Mouse (Mus musculus) forebrain, embryonic 11.5 days (tissue): Measurements from ENCODE around the gene Clns1a. TPM values are rescaled to one million over a fixed set of nuclear protein-coding genes. Genes with fewer than 3 reads are reported as not detected.
A peak's percentile ranks its signal among the peaks of the same experiment; 100 is the strongest.

Experiments
- ATAC-seq: fragments of 200-750 bp; cut with Nextera tagmentation; replicated peaks from 2 replicates; pipeline ENCODE4 v1.8.0; 2017; ENCODE audit warnings: moderate TSS enrichment; ENCODE audit not compliant: low FRiP score
- DNase-seq: peaks from one replicate; pipeline ENCODE4 v3.0.0-alpha.2; 2017; ENCODE audit warnings: low spot score
- H3K27ac ChIP-seq: fragments of 300-500 bp; sonication (generic); 2 replicates; pipeline ENCODE4 v1.5.1; 2014; ENCODE audit warnings: low read depth, low read length
- H3K27me3 ChIP-seq: fragments of 300-500 bp; sonication (generic); 2 replicates; pipeline ENCODE4 v1.6.1; 2014; ENCODE audit warnings: mild to moderate bottlenecking, low read length, mixed read lengths; ENCODE audit not compliant: control insufficient read depth, insufficient read depth
- H3K36me3 ChIP-seq: fragments of 300-500 bp; sonication (generic); 2 replicates; pipeline ENCODE4 v1.6.1; 2014; ENCODE audit warnings: mild to moderate bottlenecking, low read length, moderate library complexity, mixed read lengths; ENCODE audit not compliant: control insufficient read depth, insufficient read depth
- H3K4me1 ChIP-seq: fragments of 300-500 bp; sonication (generic); replicated peaks from 2 replicates; pipeline ENCODE4 v1.6.1; 2014; ENCODE audit warnings: low read length, mixed read lengths; ENCODE audit not compliant: control insufficient read depth, insufficient read depth
- H3K4me2 ChIP-seq: fragments of 300-500 bp; sonication (generic); 2 replicates; pipeline ENCODE4 v1.6.1; 2014; ENCODE audit warnings: low read depth, mild to moderate bottlenecking, low read length, moderate library complexity, mixed read lengths; ENCODE audit not compliant: severe bottlenecking
- H3K4me3 ChIP-seq: fragments of 300-500 bp; sonication (generic); 2 replicates; pipeline ENCODE4 v1.5.1; 2014; ENCODE audit warnings: low read depth, low read length
- H3K9ac ChIP-seq: fragments of 300-500 bp; sonication (generic); 2 replicates; pipeline ENCODE4 v1.6.1; 2014; ENCODE audit warnings: low read length
- H3K9me3 ChIP-seq: fragments of 300-500 bp; sonication (generic); 2 replicates; pipeline ENCODE4 v1.6.1; 2016; ENCODE audit warnings: low read length, mixed read lengths; ENCODE audit not compliant: control insufficient read depth
- WGBS: fragments of 180-500 bp; shearing (Covaris S2); extraction: QIAGEN DNeasy Blood & Tissue Kit; methylation state at CpG from one replicate; pipeline ENCODE4 v1.1.7; 2014; 5-methylcytosine and 5-hydroxymethylcytosine counted together
- polyA plus RNA-seq: library from polyadenylated mRNA; unstranded; fragments of >200 nt; fragmentation: Nextera tagmentation; extraction: Ambion mirVana; gene quantifications from 2 replicates; pipeline ENCODE4 v1.2.1, GENCODE M21; 2014

Clns1a gene
- polyA plus RNA-seq, 1 experiment from 2014 or later = 250 TPM

DNA sequence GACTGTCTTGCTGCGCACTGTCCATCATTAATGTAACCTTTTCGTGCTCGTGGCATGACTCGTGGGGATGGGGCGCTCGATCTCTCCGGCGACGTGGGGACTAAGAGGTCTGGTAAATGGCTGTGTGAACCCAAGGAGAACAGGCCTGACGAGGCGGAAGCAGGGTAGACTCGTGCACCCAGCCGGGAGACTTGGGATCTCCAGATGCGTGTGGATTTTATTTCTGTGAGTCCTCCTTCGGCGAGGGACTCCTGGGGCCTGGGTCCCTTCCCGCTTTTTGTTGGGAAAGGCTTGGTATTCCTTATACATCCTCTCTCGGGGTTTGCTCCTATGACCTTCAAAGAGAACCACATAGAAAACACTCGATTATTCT, 315 bp upstream of the Clns1a start:
- no peak for DNase-seq

DNA sequence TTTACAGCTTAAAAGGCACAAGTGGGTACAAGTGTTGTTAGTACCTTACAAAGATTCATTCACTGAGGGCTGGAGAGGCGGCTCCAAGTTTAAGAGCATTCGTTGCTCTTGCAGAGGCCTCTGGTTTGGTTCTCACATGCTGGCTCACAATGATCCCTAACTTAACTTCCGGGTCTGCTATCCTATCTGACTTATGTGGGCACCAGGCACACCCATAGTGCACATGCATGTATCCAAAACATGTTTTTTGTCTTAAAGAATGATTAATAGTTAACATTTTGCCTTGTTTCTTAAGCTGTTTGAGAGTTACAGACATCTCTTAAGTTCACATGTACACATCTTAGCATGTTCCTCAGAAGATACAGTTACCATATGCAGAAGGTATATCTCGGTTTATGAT, 3.7 kb downstream of the Clns1a start:
- Histone ChIP-seq H3K4me2 (no peak overlapping the region), H3K27ac (no peak overlapping the region), H3K9me3 (no peaks in the 10 kb centered on the region), H3K27me3 (no peaks in the 10 kb centered on the region), H3K4me3 (no peak overlapping the region), H3K4me1 (peaks cover 5% of the 10 kb centered on the region; the same call in 1 of the 2 replicates), H3K9ac (no peak overlapping the region), H3K36me3 (no peaks in the 10 kb centered on the region; the same call in 1 of the 2 replicates)
- DNase-seq = no peak
- ATAC-seq = no peak
- 95% methylated on average over 4 of the region's 4 CpGs for WGBS

More for the DNA sequence above, 315 bp upstream of the Clns1a start:
- Histone ChIP-seq H3K36me3 (no peaks in the 10 kb centered on the region; the same call in 1 of the 2 replicates), H3K27ac (peak overlapping the region; percentile 31; the same call in 1 of the 2 replicates), H3K9me3 (no peaks in the 10 kb centered on the region), H3K9ac (peak overlapping the region; percentile 95), H3K27me3 (no peaks in the 10 kb centered on the region), H3K4me2 (peak overlapping the region; percentile 85), H3K4me1 (peaks cover 5% of the 10 kb centered on the region; the same call in 1 of the 2 replicates), H3K4me3 (peak overlapping the region; percentile 97)
- peak; percentile 70; the same call in 1 of the 2 replicates for ATAC-seq
- WGBS = 38% methylated on average over 19 of the region's 19 CpGs

DNA sequence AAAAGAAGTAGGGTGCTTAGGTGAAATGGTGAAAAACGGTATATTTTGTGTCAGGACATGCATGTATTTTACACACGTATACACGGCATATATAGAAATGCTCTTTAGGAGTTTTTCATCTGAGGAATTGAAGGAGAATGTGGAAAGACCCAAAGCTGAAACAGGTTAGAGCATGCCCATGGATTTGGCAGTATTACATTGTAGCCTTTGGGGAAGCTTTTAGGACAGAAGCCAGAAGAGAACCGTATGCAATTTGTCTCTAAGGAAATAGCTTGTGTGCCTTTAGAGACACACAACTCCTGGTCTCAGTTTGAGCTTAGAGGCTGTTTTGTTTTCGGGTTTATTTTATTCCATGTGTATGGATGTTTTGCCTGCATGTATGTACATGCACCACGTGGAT, 4.7 kb downstream of the Clns1a start:
- H3K27ac ChIP-seq = no peak overlapping the region
- H3K36me3 ChIP-seq = no peaks in the 10 kb centered on the region; the same call in 1 of the 2 replicates
- no peak overlapping the region for H3K4me3 ChIP-seq
- peaks cover under 1% of the 10 kb centered on the region; the same call in 1 of the 2 replicates for H3K4me1 ChIP-seq
- WGBS = 90% methylated on average over 6 of the region's 6 CpGs
- H3K9me3 ChIP-seq = no peaks in the 10 kb centered on the region
- no peak overlapping the region for H3K4me2 ChIP-seq
- no peak overlapping the region for H3K9ac ChIP-seq
- H3K27me3 ChIP-seq = no peaks in the 10 kb centered on the region
- DNase-seq (no peak), ATAC-seq (no peak)

DNA sequence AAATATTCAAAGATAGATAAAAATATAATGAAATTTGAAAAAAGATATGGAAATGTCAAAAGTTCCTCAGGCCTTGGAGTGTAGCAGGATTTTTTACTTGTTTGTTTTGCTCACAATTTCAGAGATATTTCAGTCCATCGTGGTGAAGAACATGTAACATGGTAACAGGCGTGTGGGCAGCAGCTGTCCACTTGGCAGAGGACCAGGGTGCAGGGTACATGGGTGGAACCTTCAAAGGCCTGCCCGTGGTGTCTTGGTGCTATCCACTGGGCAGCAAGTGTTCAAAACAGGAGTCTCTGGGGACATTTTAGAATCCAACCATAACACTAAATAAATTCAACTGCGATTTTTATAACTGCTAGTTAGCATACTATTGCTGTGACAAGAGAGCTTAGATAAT, 10.7 kb downstream of the Clns1a start:
- Histone ChIP-seq H3K4me3 (no peak overlapping the region), H3K36me3 (no peaks in the 10 kb centered on the region), H3K4me1 (no peaks in the 10 kb centered on the region), H3K9me3 (no peaks in the 10 kb centered on the region), H3K27me3 (no peaks in the 10 kb centered on the region), H3K4me2 (no peak overlapping the region), H3K9ac (no peak overlapping the region), H3K27ac (no peak overlapping the region)
- ATAC-seq (no peak), DNase-seq (no peak)
- 95% methylated on average over 4 of the region's 4 CpGs for WGBS

DNA sequence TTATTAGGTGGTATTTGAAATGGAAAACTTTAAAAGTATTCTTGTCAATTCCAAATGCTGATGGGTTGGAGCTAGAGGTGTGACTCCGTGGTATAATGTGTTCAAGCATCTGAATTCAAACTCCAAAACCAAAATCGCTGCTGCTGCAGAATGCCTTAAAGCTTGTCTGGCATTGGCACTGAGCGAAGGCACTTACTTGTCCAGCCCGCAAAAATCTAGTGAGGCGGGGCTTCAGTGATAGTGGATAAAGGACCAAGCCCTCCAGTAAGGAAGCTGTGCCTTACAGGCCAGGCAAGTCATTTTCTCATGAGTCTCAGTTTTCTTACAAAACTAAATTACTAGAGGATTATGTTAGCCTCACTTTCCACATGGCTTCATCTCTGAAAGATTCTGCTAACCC, 11.4 kb downstream of the Clns1a start:
- H3K9me3 ChIP-seq = no peaks in the 10 kb centered on the region
- peaks cover 1% of the 10 kb centered on the region; the same call in 1 of the 2 replicates for H3K36me3 ChIP-seq
- H3K4me2 ChIP-seq = no peak overlapping the region
- H3K4me3 ChIP-seq = no peak overlapping the region
- DNase-seq = no peak
- H3K9ac ChIP-seq = no peak overlapping the region
- no peak overlapping the region for H3K27ac ChIP-seq
- 88% methylated on average over 5 of the region's 5 CpGs for WGBS
- ATAC-seq = no peak
- H3K27me3 ChIP-seq = no peaks in the 10 kb centered on the region
- no peaks in the 10 kb centered on the region for H3K4me1 ChIP-seq

DNA sequence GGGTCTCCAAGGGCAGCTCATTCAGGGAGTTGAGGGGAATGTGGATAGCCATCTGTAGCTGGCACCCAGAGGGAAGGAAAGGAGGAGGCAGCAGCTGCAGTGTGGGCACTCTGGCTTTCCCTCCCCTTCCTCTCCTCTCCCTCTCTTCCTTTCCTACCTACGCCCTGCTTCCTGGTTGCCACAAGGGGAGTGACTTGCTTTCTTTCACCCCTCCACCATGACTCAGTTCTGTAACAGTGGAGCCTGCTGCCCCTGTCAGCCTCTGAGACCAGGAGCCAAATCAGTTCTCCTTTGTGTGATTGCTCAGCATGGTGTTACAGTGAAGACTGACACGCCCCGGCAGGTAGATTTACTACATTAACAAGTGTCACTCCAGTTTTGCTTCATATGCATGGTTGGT, 12.8 kb downstream of the Clns1a start:
- no peak overlapping the region for H3K4me2 ChIP-seq
- no peak for DNase-seq
- no peak overlapping the region for H3K4me3 ChIP-seq
- H3K36me3 ChIP-seq = peaks cover 3% of the 10 kb centered on the region; the same call in 1 of the 2 replicates
- no peaks in the 10 kb centered on the region for H3K27me3 ChIP-seq
- H3K4me1 ChIP-seq = no peaks in the 10 kb centered on the region
- no peaks in the 10 kb centered on the region for H3K9me3 ChIP-seq
- ATAC-seq = no peak
- no peak overlapping the region for H3K27ac ChIP-seq
- 92% methylated on average over 3 of the region's 3 CpGs for WGBS
- H3K9ac ChIP-seq = no peak overlapping the region

DNA sequence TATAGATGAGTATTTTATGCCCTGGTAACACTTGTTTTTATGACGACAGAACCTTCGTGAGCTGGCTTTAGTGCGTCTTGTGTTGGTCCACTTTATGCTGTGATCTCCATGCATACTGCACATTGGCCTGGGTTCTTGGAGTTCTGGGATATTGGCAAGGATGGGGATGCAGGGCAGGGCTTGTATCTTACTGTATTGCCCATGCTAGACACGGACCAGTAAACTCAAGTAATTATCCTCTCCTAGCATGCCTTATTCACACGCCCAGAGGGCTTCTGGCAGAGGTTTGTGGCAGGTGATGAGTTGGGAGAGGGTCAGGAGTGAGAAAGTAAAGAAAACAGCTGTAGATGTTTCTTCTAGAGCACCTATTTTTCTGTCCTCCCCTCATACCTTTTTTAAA, 18.2 kb downstream of the Clns1a start:
- H3K9me3 ChIP-seq = no peaks in the 10 kb centered on the region
- H3K36me3 ChIP-seq = peaks cover 9% of the 10 kb centered on the region
- 96% methylated on average over 5 of the region's 5 CpGs for WGBS

DNA sequence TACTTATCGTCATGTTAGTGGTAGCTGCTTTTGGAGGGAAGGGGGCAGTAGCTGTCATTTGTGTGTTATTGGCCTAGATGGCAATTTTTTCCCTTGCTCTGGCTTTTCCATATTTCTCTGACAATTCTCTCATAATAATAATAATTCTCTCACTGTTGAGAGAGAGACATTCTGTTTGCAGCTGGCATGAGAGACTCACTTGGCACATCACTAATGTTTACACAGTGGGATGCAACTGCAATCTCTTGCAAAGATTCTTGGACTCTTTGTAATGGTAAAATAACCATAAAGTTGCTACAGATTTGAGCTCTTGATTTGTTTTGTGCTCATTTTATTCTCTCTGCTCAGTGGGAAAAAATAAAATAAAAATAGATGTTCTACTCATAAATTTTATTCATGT, 20.9 kb downstream of the Clns1a start:
- DNase-seq = no peak
- H3K9ac ChIP-seq = no peak overlapping the region
- H3K9me3 ChIP-seq = no peaks in the 10 kb centered on the region
- H3K27me3 ChIP-seq = no peaks in the 10 kb centered on the region
- peaks cover 9% of the 10 kb centered on the region for H3K36me3 ChIP-seq
- no peak overlapping the region for H3K4me2 ChIP-seq
- no peak overlapping the region for H3K27ac ChIP-seq
- H3K4me1 ChIP-seq = no peaks in the 10 kb centered on the region
- H3K4me3 ChIP-seq = no peak overlapping the region
- WGBS = 97% methylated on average over 1 of the region's 1 CpGs
- ATAC-seq = no peak

More for the DNA sequence above, 18.2 kb downstream of the Clns1a start:
- no peaks in the 10 kb centered on the region for H3K4me1 ChIP-seq
- no peak overlapping the region for H3K4me2 ChIP-seq
- H3K27me3 ChIP-seq = no peaks in the 10 kb centered on the region
- H3K27ac ChIP-seq = no peak overlapping the region
- H3K4me3 ChIP-seq = no peak overlapping the region
- DNase-seq = no peak
- H3K9ac ChIP-seq = no peak overlapping the region
- no peak for ATAC-seq

DNA sequence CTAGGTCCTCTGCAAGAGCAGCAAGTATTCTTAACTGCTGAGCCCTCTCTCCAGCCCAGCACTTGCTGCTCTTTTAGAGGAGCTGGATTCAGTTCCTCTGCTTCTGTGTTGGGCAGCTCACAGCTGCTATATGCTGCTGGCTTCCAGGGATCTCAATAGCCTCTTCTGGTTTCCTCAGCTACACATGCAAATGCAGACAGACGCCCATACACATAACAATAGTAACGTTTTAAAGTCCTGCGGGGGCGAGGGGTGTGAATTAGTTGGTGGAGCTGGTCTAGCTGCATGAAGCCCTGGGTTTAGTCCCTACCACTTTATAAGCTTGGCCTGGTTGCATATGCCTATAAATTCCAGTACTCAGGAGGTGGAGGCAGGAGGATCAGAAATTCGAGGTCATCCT, 22.6 kb downstream of the Clns1a start:
- DNase-seq = no peak
- Histone ChIP-seq H3K27me3 (no peaks in the 10 kb centered on the region), H3K27ac (no peak overlapping the region), H3K9ac (no peak overlapping the region), H3K4me1 (no peaks in the 10 kb centered on the region), H3K9me3 (no peaks in the 10 kb centered on the region), H3K4me2 (no peak overlapping the region), H3K36me3 (peaks cover 6% of the 10 kb centered on the region), H3K4me3 (no peak overlapping the region)
- no peak for ATAC-seq
- 85% methylated on average over 5 of the region's 5 CpGs for WGBS
